Mouse (Mus musculus): ENCODE results near the gene Spint5.
"Not testable (repeated sequence)": the region's sequence is repeated elsewhere in the genome, so short reads cannot be mapped to it uniquely, and the experiment has no call there.

Gene Spint5

GRCm38 (mm10) chr2:164715005-164715404, at the start of gene Spint5:
Gene Spint5 (plus strand): TSS chr2:164715305.
- DNase-seq = no peak

GRCm38 (mm10) chr2:164670261-164670660, 44.8 kb upstream of the Spint5 start:
- DNase-seq = no peak

- DNase-seq = no peak
Measured at GRCm38 (mm10) chr2:164670938-164671337, 44.2 kb upstream of the Spint5 start.

- no peak for DNase-seq
Measured at GRCm38 (mm10) chr2:164673987-164674386, 41.1 kb upstream of the Spint5 start, which contains the start of gene Wfdc11. Gene Wfdc11 (minus strand): TSS chr2:164674087.

- DNase-seq = no peak
Measured at GRCm38 (mm10) chr2:164676103-164676502, 39.0 kb upstream of the Spint5 start.

GRCm38 (mm10) chr2:164676916-164677685, 38.0 kb upstream of the Spint5 start:
- DNase-seq = no peak

- DNase-seq = peak; percentile 54 to 79
Measured at GRCm38 (mm10) chr2:164678848-164679625, 36.1 kb upstream of the Spint5 start.

- no peak for DNase-seq
Measured at GRCm38 (mm10) chr2:164679906-164680305, 35.2 kb upstream of the Spint5 start.

- DNase-seq = no peak
Measured at GRCm38 (mm10) chr2:164684807-164685206, 30.3 kb upstream of the Spint5 start, which contains the start of gene Wfdc13. Gene Wfdc13 (plus strand): TSS chr2:164685107.

- DNase-seq = no peak
Measured at GRCm38 (mm10) chr2:164698201-164698600, 16.9 kb upstream of the Spint5 start, which contains the start of gene Spint4. Gene Spint4 (plus strand): TSS chr2:164698501.

- DNase-seq = no peak
Measured at GRCm38 (mm10) chr2:164700959-164701358, 14.1 kb upstream of the Spint5 start.

- DNase-seq = no peak
Measured at GRCm38 (mm10) chr2:164701761-164702160, 13.3 kb upstream of the Spint5 start.

GRCm38 (mm10) chr2:164704235-164704634, 10.9 kb upstream of the Spint5 start:
- no peak for DNase-seq

- DNase-seq = no peak
Measured at GRCm38 (mm10) chr2:164705328-164705727, 9.8 kb upstream of the Spint5 start.

- no peak for DNase-seq
Measured at GRCm38 (mm10) chr2:164705991-164706390, 9.1 kb upstream of the Spint5 start.

GRCm38 (mm10) chr2:164716194-164716786, 1.2 kb downstream of the Spint5 start:
- not testable (repeated sequence) for DNase-seq

GRCm38 (mm10) chr2:164723276-164723675, 8.2 kb downstream of the Spint5 start:
- DNase-seq = no peak

- DNase-seq = peak; percentile 57 to 77
Measured at GRCm38 (mm10) chr2:164725895-164726619, 11.0 kb downstream of the Spint5 start.

- no peak for DNase-seq
Measured at GRCm38 (mm10) chr2:164731719-164732118, 16.6 kb downstream of the Spint5 start.

- DNase-seq = no peak
Measured at GRCm38 (mm10) chr2:164733259-164733658, 18.2 kb downstream of the Spint5 start.

- no peak for DNase-seq
Measured at GRCm38 (mm10) chr2:164734839-164735238, 19.7 kb downstream of the Spint5 start.

- no peak for DNase-seq
Measured at GRCm38 (mm10) chr2:164735446-164735845, 20.3 kb downstream of the Spint5 start.

Measured in cerebellum, postnatal 25 days (tissue).